Mouse (Mus musculus) lung, postnatal 25 days (tissue): ENCODE measurements around the gene Dpyd.
A peak's percentile ranks its signal among the peaks of the same experiment; 100 is the strongest.

Experiments
- DNase-seq: peaks from one replicate; pipeline ENCODE4 v3.0.0; 2022; ENCODE audit warnings: low spot score

Gene Dpyd

DNA sequence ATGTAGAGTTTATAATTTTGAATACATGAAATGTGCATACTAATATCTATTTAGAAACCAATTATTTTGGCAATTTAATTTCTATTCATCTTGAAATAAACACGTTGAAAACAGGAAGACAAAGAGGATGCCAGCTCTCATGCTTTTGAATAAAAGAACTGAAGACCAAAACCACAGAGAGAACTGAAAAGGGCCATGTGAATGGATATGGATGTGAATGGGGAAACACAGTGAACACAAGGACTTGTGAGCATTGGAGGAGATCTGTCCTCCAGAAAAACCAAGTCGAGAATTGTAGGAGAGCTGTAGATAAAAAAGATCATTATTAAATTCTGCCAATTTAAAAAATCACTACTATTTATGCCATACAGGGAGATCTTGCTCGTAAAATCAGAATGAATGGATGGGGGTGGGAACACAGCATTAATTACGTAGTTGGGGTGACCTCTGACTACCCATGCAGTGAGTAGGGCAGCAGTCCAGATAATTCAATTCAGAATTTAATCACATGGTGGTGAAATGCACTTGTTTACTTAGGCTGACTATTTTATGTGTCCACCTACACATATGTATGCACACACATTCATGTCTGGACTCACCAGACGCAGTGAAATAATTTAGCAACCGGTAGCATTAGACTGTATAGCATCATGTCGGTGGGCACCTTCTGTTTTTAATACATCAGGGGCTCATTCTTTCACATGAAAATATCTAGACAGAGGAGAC is 114.3 kb downstream of the Dpyd start:
- no peak for DNase-seq

DNA sequence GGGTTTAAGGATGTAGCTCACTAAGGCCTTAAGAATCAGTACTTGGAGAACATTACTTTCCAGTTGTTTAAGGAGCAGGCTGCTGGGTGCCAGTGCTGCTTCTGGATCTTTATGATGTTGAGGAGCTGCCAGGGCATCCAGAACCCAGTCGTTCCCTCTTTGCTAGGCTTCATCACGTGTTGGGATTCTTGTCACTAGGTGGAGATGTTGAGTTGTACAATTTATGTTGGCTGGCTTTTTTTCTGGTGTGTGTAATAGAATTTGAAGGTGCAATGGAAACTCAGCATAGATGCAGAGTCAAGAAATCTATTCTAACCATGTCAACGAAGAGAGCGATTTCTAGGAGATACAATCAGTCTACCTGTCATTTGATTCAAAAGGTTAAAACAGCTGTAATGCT is 118.9 kb downstream of the Dpyd start:
- DNase-seq = peak; percentile 11

DNA sequence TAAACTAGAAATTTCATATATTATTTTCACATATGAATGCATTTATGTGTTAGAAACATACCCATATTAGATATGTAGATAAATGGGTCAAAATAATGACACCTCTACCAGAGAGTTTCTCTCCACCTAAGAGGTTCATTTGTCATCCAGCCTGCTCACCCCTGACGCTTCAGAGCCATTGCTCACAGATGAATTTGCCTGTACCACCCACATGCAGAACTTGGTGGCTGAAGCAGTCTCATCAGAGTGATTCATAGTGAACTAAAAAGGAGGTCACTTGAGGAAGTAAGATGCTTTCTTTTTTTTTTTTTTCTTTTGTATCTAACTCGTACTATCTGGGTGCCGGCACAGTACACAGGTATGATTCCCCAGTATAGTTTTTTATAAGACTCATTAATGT is 188.3 kb downstream of the Dpyd start:
- DNase-seq = no peak

DNA sequence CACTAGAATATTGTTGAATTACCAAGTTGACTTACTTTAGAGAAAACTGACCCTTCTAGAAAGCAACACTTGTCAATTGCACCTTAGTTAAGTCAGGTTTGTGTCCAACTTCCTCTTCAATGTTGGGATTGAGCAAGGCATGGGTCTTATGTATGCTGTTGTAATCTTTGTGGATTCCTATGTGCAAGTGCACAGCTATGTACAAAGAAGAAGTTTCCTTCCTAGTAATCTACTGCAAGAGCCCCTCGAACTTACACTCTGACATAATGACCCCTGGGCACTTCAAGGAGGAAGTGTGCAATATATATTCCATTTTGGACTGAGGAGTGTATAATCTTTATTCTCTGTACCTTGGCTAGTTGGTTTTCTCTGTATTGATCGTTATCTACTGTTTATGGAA is 191.7 kb downstream of the Dpyd start:
- no peak for DNase-seq

DNA sequence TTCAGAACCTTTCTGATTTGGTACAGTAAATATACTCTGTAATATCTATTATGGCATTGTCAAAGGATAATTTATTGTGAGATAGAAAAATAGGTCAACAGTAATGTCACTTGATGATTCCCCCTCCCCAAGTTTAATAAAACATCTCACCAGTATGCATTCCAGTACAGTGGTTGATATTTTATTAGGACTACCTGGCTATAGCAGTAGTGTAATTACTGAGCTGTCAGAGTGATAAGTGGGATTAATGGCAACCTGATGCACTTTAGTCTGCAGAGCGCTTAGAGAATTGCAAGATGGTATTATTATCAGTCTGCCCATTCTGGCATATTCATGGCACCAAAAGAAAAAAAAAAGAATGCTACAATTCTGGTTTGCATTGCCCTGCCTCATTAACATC is 194.2 kb downstream of the Dpyd start:
- no peak for DNase-seq

DNA sequence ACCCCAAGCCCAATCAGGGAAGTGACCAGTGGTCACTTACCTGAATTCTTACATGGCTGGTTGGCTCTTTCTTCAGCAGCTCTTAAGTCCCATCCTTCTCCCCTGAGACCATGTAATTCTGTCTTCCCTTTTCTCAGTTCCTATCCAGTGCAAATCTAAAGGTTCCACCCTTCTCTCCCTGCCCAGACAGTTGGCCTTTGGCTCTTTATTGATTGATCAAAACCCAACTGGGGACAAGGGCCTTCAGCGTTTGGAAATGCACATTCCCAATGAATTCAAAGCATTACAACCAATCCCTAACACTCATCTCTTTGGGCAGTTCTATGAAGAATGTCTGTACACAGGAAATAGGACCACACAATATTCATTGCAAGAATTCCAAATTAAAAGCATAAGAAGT is 251.0 kb downstream of the Dpyd start:
- no peak for DNase-seq

DNA sequence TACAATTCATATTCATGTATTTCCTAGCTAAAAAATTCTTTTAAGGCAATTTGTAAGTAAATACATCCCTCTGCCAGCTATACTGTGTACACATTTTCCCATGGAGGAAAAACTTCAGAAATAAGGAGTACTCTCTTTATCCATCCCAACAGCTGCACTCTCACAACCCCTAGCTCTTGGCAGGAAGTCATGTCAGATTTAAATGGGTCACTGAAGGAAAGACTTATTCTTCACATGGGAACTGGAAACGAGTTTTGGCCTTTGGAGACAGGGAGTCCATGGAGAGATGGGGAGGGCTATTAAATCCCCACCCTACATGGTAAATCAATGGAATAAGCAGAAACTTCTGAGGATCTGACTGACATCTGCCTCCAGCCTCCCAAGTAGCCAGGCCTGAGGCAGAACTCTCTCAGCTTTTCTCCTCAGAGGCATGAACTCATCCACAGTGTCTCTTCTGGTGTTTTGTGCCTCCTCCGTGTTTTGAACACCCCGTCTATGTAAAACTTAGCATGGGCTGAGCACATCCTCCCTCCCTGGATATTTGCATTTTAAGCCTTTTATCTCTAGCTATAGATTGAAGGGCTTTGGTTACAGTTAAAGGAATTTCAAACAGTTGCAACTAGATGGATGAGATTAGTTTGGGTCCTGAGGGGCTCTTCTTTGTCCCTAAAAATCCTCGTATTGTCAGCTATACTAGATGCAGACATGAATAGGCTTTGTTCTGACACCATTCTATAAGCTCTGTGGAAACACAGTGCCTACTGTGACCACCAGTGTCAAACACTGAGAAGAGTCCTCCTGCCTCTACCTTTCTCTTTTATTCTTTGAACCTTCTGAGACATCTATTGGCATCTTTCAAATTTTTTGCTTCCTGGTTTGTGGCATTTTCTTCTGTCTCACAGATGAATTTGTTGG is 288.9 kb downstream of the Dpyd start:
- no peak for DNase-seq

DNA sequence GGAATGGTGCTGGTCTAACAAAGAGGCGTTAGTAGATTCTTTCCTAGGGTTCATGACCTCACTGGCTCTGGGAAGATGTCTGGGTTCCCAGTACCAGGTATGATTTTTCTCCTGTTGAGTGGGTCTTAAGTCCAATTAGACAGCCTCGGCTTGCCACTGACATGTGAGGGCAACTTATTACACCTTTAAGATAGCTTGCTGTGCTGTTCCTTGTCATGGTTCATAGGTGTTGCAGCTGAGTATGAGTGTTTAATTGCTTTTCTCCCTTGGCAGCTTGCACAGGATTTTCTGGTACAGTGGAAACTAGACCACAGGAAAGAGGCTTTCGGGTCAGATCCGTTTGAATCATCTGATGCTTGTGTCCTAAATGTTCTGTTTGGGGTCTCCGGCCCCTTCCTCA is 290.8 kb downstream of the Dpyd start:
- DNase-seq = no peak

DNA sequence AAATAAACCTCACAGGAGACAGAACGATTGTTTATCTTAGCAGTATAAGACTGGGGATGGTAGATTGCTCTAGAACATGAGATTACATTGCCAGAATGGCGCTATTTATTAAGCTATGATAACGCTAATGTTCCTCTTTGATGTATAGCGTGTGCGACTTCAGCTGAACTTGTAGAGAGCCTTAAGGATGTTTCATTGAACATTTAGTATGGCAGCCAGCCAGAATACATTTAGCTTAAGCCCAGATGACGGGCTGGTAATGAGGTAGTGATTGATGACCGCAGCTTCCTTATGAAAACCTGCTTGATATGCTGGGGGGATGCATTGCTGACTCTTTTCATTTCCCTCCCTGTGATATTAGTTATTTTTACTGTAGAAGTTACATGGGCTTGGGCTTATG is 293.5 kb downstream of the Dpyd start:
- DNase-seq = no peak

DNA sequence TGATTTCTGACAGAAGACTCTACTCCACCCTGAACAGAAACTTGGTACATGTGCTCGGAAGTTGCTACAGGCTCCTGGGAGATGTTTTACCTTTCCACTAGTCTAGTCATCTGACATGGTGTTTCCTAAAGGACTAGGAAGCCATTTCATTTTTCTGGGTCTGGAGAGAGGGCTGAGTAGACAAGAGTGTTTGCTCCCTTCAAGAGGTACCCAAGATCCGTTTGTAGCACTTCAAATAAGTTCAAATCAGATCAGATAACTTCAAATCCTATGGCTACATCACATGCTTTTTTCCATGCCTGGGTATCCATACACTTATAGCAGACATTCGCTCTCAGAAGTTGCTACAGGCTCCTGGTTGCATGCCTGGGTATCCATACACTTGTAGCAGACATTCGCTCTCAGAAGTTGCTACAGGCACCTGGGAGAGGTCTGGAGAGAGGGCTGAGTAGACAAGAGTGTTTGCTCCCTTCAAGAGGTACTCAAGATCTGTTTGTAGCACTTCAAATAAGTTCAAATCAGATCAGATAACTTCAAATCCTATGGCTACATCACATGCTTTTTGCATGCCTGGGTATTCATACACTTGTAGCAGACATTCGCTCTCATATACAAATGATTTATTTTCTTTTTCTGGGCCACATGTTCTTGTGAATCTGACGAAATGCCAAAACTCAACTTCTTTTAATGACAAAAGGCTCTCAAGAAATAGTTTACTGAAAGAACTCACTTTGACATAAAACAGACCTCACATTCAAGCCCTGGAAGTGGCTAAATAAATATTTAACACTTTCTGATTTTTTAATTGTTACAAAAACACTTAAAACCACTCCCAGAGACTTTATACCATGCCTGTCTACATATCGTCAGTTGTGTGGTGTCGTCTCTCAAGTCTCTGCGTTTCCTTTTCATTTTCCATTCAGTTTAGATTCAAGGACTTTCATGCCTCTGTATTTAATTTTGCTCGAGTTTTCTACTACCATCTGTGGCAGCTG is 307.5 kb downstream of the Dpyd start:
- DNase-seq = peak; percentile 78

DNA sequence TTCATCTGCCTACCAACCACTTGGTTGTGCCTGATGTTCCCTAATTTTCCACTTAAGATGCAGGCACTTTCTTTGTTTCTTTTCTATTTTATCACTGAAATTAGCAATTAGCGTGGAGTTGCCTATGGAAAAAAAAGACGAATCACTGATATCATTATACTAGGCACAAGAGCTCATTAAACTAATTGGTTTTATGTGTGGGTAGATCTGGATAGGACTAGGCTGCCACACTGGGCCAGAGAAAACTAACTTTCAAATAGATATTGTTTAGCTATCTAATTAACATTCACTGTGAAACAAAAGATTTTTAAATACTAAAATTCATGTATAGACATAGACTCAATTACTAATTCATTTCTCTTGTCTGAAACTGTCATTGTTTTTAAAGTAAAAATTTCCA is 313.9 kb downstream of the Dpyd start:
- DNase-seq = no peak

DNA sequence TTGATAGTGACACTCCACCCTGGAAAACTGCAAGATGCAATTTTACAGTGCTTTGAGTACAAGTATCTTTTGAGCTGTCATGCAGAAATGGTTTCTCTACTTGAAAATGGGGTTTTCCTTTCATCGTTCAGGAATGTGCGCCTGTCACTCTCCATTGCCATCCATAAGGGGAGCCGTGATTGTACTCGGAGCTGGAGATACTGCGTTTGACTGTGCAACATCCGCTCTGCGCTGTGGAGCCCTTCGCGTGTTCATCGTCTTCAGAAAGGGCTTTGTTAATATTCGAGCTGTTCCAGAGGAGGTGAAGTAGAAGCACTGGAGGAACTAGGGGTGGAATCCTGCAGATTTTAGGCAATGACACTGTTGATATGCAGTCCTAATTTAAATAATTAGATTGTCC is 337.1 kb downstream of the Dpyd start:
- no peak for DNase-seq

DNA sequence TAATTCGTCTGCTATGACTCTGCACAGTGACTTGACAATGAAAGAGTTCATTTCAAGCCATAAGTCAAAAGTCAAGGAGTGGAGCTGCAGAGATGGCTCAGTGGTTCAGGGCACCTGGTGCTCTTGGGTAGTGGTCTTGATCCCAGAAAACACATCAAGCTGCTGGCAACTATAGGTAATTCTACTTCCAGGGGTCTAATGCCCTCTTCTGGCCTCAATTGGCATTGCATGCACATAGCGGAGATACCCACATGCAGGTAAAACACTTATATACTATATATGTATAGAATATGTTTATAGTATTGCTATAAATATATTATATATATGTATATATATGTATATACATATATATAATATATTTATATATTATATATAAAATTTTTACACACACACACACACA is 429.4 kb downstream of the Dpyd start:
- DNase-seq = no peak

DNA sequence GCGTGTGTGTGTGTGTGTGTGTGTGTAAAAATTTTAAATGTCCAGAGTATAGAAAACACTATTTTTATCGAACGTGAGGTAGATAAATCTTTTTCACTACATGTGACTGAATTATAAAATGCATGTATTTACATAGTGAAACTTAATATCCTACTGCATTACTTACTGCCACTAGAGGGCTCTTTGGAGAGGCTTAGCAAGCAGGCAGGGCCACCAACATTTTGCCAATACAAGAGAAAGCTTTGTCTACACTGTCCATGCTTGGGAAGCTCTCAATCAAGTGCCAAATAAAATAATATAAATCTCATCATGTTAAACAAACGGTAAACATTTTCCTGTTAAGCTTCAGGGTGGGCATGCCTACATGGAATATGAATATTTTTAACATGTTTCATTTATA is 429.9 kb downstream of the Dpyd start:
- DNase-seq = no peak

DNA sequence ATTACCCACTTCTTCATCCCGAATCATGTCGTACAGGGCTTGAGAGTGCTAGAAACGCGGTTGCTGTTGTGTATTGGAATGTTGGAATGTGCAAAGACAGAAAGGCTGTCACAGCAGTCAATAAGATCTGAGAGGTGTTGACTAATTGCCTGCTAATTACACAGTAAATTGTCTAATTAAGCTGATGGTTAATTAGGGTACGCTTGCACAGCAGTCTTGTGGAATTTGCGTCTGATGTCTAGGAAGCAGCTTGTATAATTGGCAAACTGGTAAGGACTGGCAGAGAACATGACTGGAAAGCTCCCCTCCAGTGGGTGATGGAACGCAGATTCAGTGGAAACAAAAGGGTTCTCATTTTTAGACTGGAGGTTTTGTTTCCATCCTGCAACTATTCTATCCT is 459.3 kb downstream of the Dpyd start:
- DNase-seq = no peak

DNA sequence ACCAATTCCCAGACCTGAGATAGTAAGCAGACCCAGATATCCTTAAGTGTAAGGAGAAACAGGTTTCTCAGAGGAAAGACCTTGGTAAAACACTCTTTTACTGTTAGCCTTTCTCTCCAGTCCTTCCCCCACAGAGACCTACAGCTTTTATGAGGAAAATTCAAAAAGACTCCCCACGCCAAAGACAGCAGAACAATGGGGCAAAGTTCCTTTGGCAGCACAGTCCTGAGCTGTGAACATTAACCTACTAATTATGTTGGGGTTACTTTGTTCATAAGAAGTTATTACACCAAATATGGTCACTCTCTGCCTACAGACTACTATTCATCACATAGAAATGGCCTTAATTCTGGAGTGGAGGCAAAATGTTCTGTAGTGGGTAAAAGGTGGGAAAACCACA is 480.7 kb downstream of the Dpyd start:
- no peak for DNase-seq

DNA sequence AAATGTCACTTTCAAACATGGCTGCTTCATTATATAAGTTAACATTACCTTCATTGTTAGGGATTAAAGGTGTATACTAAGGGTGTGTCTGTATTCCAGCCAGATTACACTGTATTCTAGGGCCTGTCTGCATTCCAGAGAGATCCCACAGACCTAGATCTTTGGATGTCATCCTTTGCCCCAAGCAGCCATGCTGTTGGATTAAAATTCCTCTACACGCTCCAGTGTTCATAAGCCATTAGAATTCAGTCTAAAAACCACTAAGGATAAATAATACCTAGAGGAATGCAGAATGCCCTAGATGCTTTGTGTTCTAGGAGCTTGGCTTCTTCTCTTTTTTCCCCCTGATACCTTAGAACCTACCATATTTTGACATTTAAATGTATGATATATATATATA is 494.2 kb downstream of the Dpyd start:
- DNase-seq = no peak

DNA sequence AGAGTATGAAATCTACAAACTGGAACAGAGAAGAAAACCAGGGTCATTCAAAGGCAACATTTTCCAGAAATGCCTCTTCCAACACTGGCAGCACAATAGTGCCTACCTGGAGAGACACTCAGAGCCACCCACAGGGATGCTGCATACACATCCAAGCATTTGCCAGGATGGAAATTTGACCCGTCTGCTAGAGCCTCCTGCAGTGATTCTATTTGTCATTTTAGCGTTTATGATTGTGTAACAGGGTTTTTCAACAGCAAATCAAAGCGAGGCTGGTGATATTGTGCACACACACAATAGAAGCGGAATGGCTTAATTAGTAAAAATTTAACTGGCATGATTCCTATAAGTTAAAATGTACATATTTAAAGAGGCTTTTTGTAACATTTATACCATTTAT is 501.3 kb downstream of the Dpyd start:
- no peak for DNase-seq

DNA sequence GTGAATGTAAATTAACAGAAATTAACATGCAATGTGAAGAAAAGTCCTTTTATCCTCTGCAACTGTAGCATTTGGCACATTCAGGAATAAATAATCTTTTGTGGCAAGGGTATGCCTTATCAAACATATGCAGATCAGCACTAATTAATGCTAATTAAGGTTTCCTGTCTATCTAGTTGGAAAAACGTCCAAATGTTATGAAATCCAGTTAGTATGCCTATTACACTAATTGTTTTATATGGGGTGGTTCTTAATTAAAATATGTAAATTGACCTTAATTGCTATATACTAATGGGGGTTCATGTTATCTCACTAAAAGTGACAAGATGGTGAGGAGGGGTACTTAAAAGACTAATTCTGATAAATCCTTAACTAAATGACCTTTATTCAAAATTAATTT is 501.7 kb downstream of the Dpyd start:
- DNase-seq = no peak

DNA sequence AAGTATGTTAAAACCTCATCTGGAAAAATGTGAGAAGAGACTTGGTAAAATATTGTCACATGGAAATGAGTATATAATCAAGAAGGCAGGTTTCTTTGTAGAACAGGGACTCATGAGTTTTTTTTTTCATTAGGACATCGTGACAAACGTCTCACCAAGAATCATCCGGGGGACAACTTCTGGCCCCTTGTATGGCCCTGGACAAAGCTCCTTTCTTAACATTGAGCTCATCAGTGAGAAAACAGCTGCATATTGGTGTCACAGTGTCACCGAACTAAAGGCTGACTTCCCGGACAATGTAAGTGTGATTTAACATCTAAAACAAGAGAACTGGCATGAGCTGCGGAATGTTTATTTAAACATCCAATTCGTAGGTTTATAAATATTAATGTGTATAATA is 502.8 kb downstream of the Dpyd start:
- no peak for DNase-seq

DNA sequence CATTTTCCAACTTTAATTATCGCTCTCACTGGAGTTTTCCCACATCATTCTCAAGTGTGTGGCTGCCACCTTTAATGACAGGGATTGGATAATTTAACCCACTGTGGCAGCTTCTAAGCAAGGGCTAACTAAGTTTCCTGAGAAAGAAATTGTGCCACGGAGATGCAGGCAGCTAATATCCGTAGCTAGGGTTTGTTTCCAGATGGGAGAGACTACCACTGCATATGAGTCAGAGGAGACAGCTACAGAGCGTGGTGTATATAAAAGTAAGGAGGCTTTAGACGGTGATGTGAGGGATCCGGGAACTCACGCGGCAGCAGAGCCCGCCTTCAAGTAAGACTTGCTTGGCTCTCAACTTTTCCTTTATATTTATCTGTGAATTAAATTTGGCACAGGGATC is 505.3 kb downstream of the Dpyd start:
- no peak for DNase-seq

DNA sequence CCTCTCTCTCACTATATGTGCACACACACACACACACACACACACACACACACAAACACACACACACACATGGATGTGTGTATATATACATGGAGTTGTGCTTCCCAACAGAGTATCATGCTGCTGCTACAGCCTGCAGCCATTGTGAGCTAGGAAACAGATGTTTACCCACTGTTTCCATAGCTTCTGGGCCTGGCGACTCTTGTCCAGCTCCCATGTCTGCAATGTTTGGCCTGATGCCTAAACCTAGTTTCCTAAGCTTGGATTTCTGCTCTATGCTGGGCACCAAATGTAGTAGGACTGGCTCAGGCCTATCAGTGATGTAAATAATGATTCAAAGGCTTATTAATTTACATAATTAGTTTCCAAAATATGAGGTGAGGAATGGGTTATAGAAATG is 524.7 kb downstream of the Dpyd start:
- no peak for DNase-seq
